Mouse (Mus musculus) cortical plate, adult 2 months (tissue): Measurements from ENCODE around the gene A630001G21Rik.

Experiments used
- CTCF ChIP-seq: fragments of 200-500 bp; IDR thresholded peaks from 2 replicates; pipeline ENCODE4 v1.5.1; 2011; ENCODE audit warnings: mild to moderate bottlenecking, control low read depth, low read length; ENCODE audit not compliant: insufficient read depth; ENCODE audit errors: extremely low read depth
- POLR2A ChIP-seq: fragments of 200-500 bp; IDR thresholded peaks from 2 replicates; pipeline ENCODE4 v1.6.1; 2011; ENCODE audit warnings: mild to moderate bottlenecking, low read length, control low read depth; ENCODE audit not compliant: insufficient read depth; ENCODE audit errors: extremely low read depth

DNA sequence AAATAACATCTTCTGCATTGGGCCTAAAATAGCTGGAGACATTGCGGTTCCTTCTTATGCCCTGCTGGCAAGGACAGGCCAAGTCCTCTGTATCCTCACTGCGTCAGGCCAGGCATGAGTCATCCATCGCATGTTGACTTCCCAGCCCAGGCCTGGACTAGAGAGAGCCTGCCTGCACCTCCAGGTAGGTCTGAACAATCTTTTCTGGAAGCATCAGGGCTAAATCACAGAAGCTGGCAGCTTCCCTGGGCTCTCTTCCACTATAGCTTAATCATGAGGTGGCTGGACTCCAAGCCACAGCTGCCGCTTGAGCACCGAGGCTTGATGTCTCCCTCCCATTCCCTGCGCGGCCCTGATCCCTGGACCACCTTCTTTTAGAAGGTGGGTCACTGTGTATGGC lies 3.3 kb downstream of the A630001G21Rik start:
- TF ChIP-seq POLR2A: no peak
- TF ChIP-seq CTCF: no peak
